Mouse (Mus musculus): ENCODE data around the gene Rreb1. TPM values are rescaled to one million over a fixed set of nuclear protein-coding genes. Genes with fewer than 3 reads are reported as not detected.
A peak's percentile ranks its signal among the peaks of the same experiment; 100 is the strongest.

Rreb1 gene
- polyA plus RNA-seq, 1 experiment from 2014 or later: 6.1 TPM

- H3K4me2 ChIP-seq (replicated peaks): peak overlapping the region; percentile 83
- H3K27me3 ChIP-seq: no peaks in the 10 kb centered on the region
- WGBS: 1% methylated on average over 17 of the region's 17 CpGs
- ATAC-seq (ENCODE audit: low FRiP score): no peak
- H3K9ac ChIP-seq: peak overlapping the region; percentile 93
- H3K9me3 ChIP-seq (replicated peaks): no peaks in the 10 kb centered on the region
- H3K36me3 ChIP-seq: peaks cover 30% of the 10 kb centered on the region
- H3K4me1 ChIP-seq: peaks cover 9% of the 10 kb centered on the region
- H3K27ac ChIP-seq: peak overlapping the region; percentile 95
- H3K4me3 ChIP-seq: peak overlapping the region; percentile 95
Measured at GRCm38 (mm10) chr13:37993376-37993703, 215.1 kb downstream of the Rreb1 start.

GRCm38 (mm10) chr13:37993704-37994404 is 215.7 kb downstream of the Rreb1 start, which contains the start of gene Ssr1:
TSS of gene Ssr1 (minus strand) at chr13:37994217.
- no peaks in the 10 kb centered on the region for H3K27me3 ChIP-seq

GRCm38 (mm10) chr13:37994405-37994749 is 216.2 kb downstream of the Rreb1 start:
- ATAC-seq (ENCODE audit: low FRiP score): peak; percentile 62
- WGBS: 24% methylated on average over 7 of the region's 7 CpGs
- Histone ChIP-seq H3K36me3 (peaks cover 20% of the 10 kb centered on the region), H3K27me3 (no peaks in the 10 kb centered on the region), H3K27ac (peak overlapping the region; percentile 95), H3K9me3 (replicated peaks) (no peaks in the 10 kb centered on the region), H3K9ac (peak overlapping the region; percentile 93; the same call in 1 of the 2 replicates), H3K4me2 (replicated peaks) (peak overlapping the region; percentile 83), H3K4me3 (peak overlapping the region; percentile 95), H3K4me1 (peaks cover 9% of the 10 kb centered on the region)

More at GRCm38 (mm10) chr13:37993704-37994404, 215.7 kb downstream of the Rreb1 start, which contains the start of gene Ssr1:
- peak; percentile 99 for ATAC-seq (ENCODE audit: low FRiP score)
- Histone ChIP-seq H3K4me1 (peaks cover 9% of the 10 kb centered on the region), H3K9me3 (replicated peaks) (no peaks in the 10 kb centered on the region), H3K36me3 (peaks cover 25% of the 10 kb centered on the region), H3K27ac (peak within 1 kb of the TSS; percentile 95), H3K9ac (peak within 1 kb of the TSS; percentile 93), H3K4me3 (peak within 1 kb of the TSS; percentile 95), H3K4me2 (replicated peaks) (peak within 1 kb of the TSS; percentile 83)
- under 1% methylated on average over 82 of the region's 89 CpGs for WGBS

GRCm38 (mm10) chr13:37999713-38000112 is 221.5 kb downstream of the Rreb1 start:
- Histone ChIP-seq H3K27me3 (0 out of 2 replicates have a peak, but pooled peaks cover 3% of the 10 kb centered on the region), H3K9me3 (replicated peaks) (no peaks in the 10 kb centered on the region), H3K36me3 (no peaks in the 10 kb centered on the region), H3K4me1 (no peaks in the 10 kb centered on the region), H3K9ac (no peak overlapping the region), H3K4me2 (replicated peaks) (no peak overlapping the region), H3K27ac (no peak overlapping the region), H3K4me3 (no peak overlapping the region)
- 90% methylated on average over 3 of the region's 3 CpGs for WGBS
- no peak for ATAC-seq (ENCODE audit: low FRiP score)

Other genes with a start within 250 kb of the Rreb1 start
- 101 and 118 TPM in 2 replicates for gene Ssr1, start 215.8 kb downstream of the Rreb1 start, polyA plus RNA-seq (2016; fragmentation: Nextera tagmentation; extraction: Ambion mirVana)